Mouse (Mus musculus): ENCODE measurements around the gene Ern1. TPM values are rescaled to one million over a fixed set of nuclear protein-coding genes. Genes with fewer than 3 reads are reported as not detected.

Gene Ern1
- 80.9 and 82.3 TPM in 2 replicates for total RNA-seq (2021)
- long read RNA-seq, experiment 1, full-length matches to known transcripts, result 9 of 24 reads
- long read RNA-seq, experiment 1, partial matches to known transcripts, result 5 of 24 reads
- long read RNA-seq, experiment 1, other reads (novel, unspliced or antisense), result 10 of 24 reads
- long read RNA-seq, experiment 2, full-length matches to known transcripts, result 5 of 20 reads
- long read RNA-seq, experiment 2, partial matches to known transcripts, result 4 of 20 reads
- long read RNA-seq, experiment 2, other reads (novel, unspliced or antisense), result 11 of 20 reads

DNA sequence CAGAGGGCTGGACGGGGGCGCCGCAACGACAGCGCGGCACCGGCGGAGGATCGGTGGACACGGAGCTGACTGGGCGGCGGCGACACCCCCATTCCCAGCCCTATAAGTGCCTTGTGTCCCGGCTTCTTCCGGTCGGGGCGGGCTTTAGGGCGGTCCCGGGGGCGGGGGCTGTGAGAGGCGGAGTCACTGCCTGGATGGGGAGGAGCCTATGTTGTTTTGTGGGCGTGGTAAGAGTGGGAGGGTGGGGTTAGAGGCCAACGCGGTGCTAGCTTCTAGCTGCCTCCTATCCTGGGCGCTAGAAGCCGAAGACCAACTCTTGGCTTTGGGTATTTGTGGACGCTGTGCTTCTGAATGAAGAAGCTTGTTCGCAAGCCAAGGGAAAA, at the start of gene Ern1:
Gene Ern1 (minus strand): TSS at position 120 of the 383 bp plus-strand sequence.
- DNase-seq, result peak; percentile 99

DNA sequence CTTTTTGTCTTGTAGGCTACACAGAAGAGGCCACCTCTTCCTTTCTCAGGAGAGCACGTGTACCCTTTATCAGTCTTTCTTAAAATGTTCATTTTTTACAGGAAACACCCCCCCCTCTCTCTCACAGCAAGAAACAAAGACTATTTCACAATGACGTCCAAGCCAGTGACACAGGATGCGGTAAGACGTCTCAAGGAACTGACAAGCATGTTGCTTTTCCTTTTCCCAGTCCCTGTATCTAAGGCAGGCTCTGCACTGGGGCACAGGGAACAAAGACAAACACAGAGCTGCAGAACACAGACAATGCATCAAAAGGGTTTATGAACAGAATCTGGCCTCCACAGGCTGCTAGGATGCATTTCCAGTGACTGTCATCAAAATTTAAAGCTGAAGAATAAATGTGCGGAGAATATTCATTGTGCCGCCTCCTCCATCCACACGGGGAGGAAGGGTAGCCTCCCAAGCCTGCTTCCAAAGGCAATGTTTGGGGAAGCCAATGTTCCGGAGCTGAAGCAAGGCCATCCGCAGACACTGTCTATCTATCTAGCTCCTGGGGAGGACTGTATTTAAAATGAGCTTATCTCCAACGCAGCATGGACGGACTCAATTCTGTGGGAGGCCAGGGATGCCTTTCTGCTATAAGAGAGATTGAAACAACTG, 48.7 kb upstream of the Ern1 start:
- DNase-seq, result no peak

DNA sequence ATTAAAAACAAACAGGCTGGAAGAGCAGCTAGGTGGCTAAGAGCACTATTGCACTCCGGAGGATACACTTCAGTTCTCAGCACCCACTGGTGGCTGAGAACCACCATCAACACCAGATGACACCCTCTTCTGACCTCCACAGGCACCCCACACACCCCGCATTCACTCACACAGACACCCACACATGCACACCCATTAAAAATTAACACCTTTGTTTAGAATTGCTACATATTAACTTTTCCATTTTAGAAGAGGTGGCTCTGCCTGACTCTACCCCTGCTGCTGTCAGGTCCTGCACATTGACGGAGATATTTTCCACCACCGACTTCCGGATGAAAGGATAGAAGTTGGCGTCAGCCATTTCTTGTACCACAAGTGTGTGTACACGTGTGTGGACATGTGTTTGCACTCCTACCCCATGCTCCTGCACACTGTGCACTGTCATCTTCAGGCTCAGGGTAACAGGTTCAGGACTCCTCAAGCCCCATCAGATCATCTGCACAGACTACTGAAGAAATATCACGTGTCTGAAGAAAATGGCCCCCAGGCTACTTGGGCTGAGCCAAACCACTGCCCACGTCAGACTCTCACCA, 48.1 kb upstream of the Ern1 start:
- no peak for DNase-seq

DNA sequence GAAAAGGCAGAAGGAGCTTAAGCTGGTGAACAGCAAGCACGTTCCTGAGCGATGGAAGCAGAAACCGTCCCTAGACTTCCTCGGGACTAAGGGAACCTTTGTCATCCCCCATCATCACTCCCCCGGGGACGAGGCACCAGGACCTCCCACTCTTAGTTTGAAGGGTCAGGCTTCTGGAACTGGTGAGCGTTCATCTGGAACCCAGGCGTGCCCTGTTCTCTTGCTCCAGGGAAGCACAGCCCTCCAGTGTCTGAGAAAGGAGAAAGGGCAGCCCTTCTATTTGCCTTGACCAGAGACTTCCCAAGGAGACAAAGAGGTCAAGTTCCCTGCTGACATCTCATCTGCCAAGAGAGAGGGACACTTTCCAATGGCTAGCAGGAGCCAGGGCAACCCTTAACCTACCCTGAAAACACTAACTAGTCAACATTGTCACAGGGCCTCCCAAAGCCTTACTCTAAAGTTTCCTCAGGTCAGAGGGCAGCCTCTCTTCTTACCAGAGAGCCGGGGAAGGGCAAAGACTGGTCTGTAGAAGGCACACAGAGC, 44.7 kb upstream of the Ern1 start:
- no peak for DNase-seq

DNA sequence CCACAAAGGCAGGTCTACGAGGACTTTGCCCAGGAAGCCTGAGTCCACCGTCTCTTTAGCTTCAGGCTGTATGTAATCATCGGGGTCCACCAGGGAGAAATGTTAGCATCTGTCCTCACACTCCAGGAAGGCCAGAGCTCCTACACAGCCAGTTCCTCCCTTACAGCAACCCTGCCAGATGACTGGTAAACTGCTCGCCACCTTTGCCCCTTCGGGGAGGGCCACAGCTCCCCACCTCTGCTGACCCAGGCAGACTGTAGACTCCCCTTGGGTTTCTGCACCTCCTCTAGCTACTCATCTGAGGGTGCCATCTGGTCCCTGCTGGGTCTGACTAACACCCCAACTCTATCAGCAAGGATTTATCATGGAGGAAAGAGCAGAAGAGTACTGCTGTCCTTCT, 42.1 kb upstream of the Ern1 start:
- DNase-seq, result no peak

DNA sequence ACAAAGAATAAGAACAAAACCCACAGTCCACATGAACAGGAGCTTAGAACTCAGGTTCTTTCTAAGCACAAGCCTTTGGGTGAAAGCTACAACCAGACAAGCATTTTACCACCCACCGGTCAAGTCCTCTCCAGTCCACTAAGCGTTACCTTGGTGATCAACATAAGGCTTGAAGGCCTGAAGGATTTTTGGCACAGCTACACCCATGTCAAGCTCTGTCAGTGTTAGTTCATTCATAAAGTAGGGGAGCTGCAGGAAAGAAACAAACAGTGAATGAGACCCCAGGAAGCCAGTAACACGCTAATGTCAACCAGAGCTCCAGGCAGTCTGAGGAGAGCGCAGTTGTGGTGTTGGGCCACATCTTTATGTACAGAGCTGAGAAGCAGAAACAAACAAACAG, 41.5 kb upstream of the Ern1 start:
- DNase-seq, result no peak

DNA sequence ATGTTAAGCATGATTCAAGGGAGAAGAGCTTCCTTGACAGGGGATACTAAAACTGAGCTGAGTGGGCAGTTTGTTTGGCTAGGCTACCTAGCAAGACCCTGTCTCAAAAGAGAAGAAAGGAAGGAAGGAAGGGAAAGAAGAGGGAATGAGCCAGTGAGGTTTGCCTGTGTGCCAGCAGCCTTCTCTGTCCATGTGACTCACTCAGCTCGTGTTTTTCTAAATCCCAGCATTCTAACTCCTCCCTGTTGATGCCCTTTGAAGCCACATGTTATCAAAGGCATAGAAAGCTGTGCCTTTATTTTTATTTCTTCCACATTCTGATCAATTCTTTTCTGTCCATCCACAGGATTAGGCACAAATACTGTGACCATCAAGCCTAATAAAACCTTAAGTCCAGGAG, 40.3 kb upstream of the Ern1 start:
- no peak for DNase-seq

DNA sequence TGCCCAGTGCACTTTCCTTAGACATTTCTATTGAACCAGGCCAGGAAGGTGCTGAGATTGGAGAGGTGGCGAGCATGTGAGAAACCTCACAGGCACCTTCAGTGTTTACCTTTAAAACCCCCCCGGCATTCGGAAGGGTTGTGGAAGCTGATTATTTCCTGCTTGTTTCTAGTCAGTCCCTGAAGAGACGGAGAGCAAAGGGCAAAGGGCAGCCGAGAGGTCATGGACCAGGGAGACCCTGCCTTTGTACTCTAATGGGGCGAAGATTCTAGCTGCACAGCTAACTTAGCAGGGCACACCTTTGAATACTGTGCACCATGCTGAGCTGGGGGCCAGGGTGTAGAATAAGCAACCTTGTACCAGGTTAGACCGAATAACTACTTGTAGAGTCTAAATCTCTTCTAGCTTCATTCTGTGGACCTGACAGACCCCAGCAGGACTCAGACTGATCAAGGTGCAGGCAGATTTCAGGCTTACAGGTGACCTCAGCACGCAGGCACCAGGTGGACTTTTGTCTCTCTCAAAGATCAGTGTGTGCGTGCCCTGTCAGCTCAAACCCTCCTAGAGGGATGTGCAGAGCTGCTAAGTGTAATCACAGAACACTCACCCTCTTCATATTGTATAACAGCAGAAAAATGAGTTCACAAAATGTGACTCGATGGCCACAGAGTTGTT, 39.6 kb upstream of the Ern1 start:
- DNase-seq, result no peak

DNA sequence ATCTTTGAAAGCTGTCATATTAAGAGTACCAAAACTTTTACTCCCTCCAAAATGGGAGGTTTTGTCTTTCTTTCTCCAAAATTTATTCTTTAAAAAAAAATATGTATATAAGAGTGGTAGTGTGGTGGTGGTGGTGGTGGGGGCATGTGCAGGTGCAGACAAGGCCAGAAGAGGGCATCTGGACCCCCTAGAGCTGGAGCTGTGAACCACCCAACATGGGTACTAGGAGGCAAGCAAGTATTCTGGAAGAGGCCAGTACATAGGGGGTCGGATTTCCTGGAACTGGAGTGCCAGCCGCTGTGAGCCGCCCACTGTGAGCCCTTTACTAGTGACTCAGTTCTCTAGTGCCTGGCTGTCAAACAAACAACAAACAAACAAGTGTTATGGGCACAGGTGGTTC, 34.9 kb upstream of the Ern1 start:
- no peak for DNase-seq

DNA sequence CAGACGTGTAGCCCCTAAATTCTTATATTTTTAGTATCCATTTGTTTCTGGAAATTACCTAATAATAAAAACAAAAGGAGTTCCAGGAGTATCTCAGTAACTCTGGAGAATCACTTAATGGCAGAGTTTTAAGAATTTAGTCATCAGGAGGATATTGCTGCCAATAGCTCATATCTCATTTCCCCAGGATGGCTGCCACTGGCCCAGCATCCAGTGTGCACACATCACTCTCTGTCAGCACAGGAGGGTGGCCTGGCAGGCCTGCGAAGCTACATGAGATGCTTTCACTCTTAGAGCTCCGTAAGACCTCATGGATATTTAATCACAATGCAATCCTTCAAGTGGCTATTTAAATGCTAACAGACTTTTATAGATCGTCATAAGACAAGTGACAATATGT, 34.0 kb upstream of the Ern1 start:
- DNase-seq, result no peak

DNA sequence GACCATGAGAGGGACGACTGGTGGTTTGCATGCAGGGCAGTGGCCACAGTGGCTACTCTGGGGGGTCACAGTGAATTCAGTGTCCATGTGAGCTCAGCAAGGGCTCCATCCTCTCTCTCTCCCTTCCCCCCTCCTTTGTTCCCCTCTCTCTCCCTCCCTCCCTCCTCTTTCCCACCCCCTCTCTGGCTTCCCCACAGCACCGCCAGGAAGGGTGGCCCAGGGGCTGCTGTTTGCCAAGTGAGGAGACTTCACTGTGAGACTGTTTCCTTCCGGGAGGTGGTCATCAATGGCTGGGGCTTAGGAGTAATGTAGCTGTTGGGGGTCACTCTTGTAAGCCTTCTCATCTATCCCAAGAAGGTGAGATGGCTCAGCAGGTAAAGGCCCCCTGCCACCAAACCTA, 32.8 kb upstream of the Ern1 start:
- no peak for DNase-seq

DNA sequence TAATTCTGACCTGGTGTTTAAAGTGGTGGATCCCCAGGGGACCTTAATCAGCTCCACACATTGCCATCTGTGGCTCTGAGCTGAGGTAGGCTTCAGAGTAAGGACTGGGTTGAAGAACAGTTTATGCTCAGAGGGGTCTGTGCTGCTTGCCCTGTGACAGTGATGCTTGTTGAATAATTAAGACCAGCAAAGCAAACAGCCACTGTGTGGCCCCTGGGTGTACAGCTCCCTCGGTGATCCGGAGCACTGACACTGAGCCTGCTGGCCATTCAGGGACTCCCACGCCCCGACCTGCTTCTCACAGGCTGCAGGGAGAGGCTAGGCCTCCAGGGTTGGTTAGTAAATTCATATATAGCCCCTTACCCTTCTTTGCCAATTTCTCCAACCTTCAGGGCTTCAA, 31.9 kb upstream of the Ern1 start:
- DNase-seq, result no peak

DNA sequence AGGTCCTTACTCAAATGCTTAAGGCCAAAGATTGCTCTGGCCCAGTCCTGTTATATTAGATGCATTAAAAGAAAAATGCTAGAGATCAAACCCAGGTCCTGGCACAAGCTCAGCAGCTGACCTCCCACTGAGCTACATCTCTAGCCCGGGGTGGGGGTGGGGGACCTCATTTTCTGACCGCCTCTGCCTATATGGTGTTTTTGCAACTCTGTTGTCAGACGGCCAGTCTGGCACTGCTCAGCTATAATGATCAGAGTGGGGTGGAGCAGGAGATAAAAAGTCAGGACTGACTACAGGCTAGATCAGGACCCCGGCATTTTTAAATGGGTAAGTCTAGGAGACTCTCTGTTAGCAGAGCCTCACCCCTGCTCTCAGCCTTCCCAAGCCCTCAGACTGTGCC, 30.7 kb upstream of the Ern1 start:
- no peak for DNase-seq

DNA sequence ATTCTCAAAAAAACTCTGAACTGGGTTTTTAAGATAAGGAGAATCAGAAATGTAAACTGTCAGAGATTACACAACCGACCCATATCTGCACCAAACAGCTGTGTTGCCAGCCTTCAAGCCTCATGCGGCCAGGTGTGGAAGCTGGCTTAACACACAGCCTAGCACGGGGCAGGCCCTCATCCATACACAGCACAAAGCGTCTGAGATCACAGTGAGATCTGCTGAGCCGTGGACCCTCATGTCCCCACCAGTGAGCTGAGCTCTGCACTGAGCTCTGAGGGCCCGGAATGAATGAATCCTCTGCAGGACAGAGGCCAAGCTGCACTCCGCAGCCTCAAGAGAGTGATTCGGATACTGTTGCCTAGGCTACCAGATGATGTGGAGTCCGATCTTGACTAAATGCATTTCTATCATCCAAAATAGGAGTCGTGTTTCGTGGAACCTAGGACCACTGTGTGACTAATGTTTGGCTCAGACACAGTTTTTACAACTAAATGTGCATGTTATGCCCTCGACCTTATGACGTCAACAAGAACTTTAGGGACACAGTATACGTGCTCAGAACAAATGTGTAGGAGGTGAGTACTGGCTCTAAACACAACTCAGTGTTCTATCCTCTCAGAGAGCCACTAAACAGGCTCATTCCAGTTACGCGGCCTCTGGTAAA, 27.6 kb upstream of the Ern1 start:
- no peak for DNase-seq

DNA sequence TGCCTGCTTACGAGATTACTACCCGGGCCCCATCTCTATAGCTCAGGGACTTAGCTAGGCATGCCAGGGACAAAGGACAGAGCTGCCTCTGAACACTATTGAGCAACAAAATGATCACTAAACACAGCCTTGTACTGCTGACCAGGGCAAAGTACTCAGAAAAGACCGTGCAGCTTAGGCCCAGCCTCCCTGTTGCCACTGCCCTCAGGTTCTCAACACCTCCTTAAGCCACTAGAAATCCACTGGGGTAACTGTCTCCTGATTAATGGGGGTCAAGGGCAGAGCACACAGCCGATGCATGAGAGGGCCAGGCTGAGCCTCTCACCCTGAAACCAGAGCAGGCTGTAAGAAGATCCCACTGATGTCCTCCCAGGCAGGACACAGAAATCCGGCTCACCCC, 26.8 kb upstream of the Ern1 start:
- DNase-seq, result peak; percentile 37

DNA sequence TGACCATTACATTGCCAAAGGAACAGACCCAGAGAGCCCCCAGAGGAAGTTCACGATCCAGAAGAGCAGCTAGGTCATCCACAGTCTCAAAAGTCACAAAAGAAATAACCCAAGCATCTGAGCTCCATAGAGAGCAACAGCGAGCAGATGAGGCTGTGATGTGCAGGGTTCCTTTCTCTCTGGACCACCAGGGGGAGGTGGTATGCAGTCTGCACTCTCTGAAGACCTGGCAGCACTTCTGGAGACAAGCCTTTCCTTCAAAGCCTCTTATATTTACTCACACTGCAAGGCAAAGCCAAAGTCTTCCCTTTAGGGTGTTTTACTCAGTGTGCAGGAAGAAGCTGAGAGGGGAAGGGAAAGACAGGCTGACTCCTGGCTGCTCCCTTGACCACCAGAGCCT, 25.5 kb upstream of the Ern1 start:
- peak; percentile 76 for DNase-seq

DNA sequence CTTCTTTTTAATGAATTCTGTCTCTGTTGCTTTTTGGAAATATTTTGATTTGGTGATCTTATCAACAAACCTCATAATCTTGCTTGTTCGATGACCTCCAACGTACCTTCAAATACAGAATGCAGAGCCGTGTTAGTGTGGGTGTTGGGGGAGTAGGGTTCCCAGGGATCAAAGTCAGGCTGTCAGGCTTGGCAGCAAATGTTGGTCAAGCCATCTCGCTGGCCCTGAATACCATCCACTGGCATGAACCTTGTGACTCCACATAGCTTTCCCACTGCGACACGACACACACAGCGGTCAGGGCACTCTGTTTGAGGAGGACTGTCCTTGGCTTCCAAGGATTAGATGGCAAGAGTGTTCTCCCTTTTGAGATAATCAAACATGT, 24.3 kb upstream of the Ern1 start:
- no peak for DNase-seq

DNA sequence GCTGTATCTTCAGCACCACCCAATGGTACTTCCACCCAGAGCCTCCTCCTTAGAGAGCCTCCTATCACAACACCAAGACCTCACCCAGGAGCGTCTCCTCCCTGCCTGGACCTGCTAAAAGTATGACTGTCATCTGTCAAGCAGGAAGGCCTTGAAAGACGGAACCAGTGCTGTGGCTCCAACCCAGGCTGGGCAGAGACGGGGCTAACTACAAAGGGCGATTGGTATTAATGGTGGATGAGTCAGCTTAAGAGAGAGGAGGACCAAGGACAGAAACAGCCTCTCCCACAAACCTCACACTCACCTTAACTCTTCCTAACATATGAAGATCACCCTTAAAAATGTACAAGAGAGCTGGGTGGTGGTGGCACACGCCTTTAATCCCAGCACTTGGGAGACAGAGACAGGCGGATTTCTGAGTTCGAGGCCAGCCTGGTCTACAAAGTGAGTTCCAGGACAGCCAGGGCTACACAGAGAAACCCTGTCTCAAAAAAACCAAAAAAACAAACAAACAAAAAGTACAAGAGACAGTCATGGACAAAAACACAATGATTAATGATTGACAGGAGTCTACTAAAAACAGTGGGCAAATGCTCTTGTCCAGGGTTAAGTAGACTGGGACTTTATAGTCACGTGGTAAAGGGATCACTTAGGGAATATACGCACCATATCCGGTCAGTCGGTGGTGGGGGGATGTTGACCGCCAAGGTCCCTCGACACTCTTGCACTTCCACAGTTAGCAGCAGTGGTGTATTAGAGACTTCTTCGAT, 23.8 kb upstream of the Ern1 start:
- peak; percentile 69 for DNase-seq

DNA sequence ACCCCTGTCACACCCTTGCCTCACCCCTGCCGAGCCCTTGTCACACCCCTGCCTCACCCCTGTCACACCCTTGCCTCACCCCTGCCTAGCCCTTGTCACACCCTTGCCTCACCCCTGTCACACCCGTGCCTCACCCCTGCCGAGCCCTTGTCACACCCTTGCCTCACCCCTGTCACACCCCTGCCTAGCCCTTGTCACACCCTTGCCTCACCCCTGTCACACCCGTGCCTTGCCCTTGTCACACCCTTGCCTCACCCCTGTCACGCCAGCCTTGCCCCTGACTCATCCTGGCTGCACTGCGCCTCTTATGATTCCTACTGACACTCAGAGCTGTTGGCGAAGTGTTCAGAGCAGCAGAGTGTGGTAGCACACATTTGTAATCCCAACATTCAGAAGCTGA, 20.0 kb upstream of the Ern1 start:
- no peak for DNase-seq

DNA sequence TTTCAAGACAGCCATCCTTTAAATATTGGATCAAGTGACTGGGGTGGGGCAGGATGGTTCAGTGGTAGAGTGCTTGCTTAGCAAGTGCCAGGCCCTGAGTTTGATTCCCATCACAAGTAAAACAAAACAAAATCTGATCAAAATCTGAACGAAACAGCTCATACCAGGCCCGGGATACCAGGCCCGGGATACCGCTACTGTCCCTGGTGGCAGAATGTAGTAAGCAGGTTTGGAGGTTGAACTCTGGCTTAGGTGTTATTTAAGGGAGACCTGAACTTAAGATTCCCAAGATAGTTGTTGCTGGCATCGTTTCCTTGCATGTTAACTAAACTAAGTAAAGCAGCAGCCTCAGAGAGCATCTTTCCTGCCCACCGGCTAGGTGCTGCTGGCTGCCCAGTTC, 18.6 kb upstream of the Ern1 start:
- no peak for DNase-seq

DNA sequence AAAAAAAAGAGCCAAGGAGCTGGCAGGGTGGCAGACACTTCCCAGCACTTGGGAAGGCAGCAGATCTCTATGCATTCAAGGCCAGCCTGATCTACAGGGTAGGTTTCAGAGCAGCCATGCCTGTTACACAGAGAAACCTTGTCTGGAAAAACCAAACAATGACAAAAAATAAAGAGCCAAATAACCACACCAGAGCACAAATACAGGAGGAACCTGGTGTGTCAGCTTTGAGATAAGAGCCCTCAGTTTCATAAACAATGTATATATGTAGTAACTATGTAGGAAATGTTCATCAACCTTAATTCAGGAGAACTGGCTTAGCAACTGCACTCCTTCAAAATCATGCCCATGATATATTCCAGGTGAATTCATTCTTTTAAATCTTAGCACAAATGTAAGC, 16.5 kb upstream of the Ern1 start:
- no peak for DNase-seq

DNA sequence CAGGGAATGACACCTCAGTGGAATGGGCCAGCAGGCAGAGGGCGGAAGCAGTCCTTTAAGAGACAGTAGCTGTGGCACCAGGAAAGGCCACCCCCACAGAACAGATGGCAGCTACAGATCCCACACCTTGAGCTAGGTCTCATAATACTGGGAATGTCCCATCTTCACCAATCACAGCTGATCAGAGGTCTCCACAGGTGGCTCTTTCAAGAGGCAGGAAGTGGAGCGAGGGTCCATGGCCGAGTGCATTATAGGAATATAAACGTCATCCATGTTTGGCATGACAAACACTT, 15.7 kb upstream of the Ern1 start:
- DNase-seq, result no peak
